Mouse (Mus musculus) ES-E14 (cell line): ENCODE results near the gene Setd1a.

ENCODE experiments used
- CHD2 ChIP-seq: IDR thresholded peaks from 2 replicates; pipeline ENCODE4 v1.6.1; 2014; ENCODE audit warnings: mild to moderate bottlenecking, low read depth, low read length, inconsistent platforms
- HCFC1 ChIP-seq: IDR thresholded peaks from 2 replicates; pipeline ENCODE4 v1.6.1; 2012; ENCODE audit warnings: low read length, inconsistent platforms, borderline replicate concordance; ENCODE audit not compliant: insufficient read depth
- ZNF384 ChIP-seq: IDR thresholded peaks from 2 replicates; pipeline ENCODE4 v1.6.1; 2012; ENCODE audit warnings: low read depth, low read length, inconsistent platforms

- TF ChIP-seq ZNF384 (no peak), CHD2 (no peak), HCFC1 (no peak)
Observed at GRCm38 (mm10) chr7:127823236-127824171, 47.0 kb downstream of the Setd1a start.
